Mouse (Mus musculus) kidney, adult 2 months (tissue): Measurements from ENCODE around the gene Rab4a. TPM values are rescaled to one million over a fixed set of nuclear protein-coding genes. Genes with fewer than 3 reads are reported as not detected.

Source experiments
- DNase-seq: peaks from one replicate; pipeline ENCODE4 v3.0.0; 2021
- H3K27ac ChIP-seq: fragments of 200-500 bp; 2 replicates; pipeline ENCODE4 v1.5.1; 2012; ENCODE audit warnings: low read depth, low read length, control low read depth, inconsistent platforms; ENCODE audit not compliant: insufficient read depth
- H3K27me3 ChIP-seq: fragments of 200-500 bp; replicated peaks from 2 replicates; pipeline ENCODE4 v1.6.1; 2012; ENCODE audit warnings: mild to moderate bottlenecking, moderate library complexity, low read length, inconsistent platforms; ENCODE audit not compliant: control insufficient read depth, insufficient read depth
- H3K36me3 ChIP-seq: fragments of 200-500 bp; 2 replicates; pipeline ENCODE4 v1.6.1; 2012; ENCODE audit warnings: mild to moderate bottlenecking, moderate library complexity, low read length, inconsistent platforms; ENCODE audit not compliant: control insufficient read depth, insufficient read depth
- H3K4me1 ChIP-seq: fragments of 200-500 bp; 2 replicates; pipeline ENCODE4 v1.6.1; 2011; ENCODE audit warnings: low read length; ENCODE audit not compliant: control insufficient read depth, insufficient read depth
- H3K4me3 ChIP-seq: fragments of 200-500 bp; 2 replicates; pipeline ENCODE4 v1.5.1; 2011; ENCODE audit warnings: mild to moderate bottlenecking, low read depth, low read length, control low read depth; ENCODE audit not compliant: insufficient read depth
- CTCF ChIP-seq: fragments of 200-500 bp; conservative IDR thresholded peaks from 2 replicates; pipeline ENCODE4 v1.5.1; 2011; ENCODE audit warnings: low read depth, mild to moderate bottlenecking, control low read depth, low read length, moderate library complexity, mixed read lengths; ENCODE audit not compliant: insufficient read depth, insufficient read length
- POLR2A ChIP-seq: fragments of 200-500 bp; IDR thresholded peaks from one replicate; pipeline ENCODE4 v1.6.1; 2011; ENCODE audit warnings: low read depth, low read length, control low read depth
- WGBS: fragments of 180-500 bp; shearing (Covaris S2); methylation state at CpG from one replicate; pipeline ENCODE4 v1.1.7; 2018; 5-methylcytosine and 5-hydroxymethylcytosine counted together
- polyA plus RNA-seq: library from polyadenylated mRNA; depleted of rRNA; stranded (reverse); fragments of >200 nt; gene quantifications from 2 replicates; pipeline ENCODE4 v1.2.3, GENCODE M21; 2012; rRNA removed

Rab4a gene
- 38.8 and 42.7 TPM in 2 replicates for polyA plus RNA-seq

GRCm38 (mm10) chr8:123805718-123806373 is at the start of gene Rab4a:
Gene Rab4a, plus strand, starts transcription at chr8:123805985.
- DNase-seq, result peak; percentile 93
- WGBS, result under 1% methylated on average over 40 of the region's 48 CpGs
- Histone ChIP-seq H3K4me3 (peak within 1 kb of the TSS; percentile 84), H3K27me3 (no peaks in the 10 kb centered on the region), H3K36me3 (no peaks in the 10 kb centered on the region), H3K27ac (peak within 1 kb of the TSS; percentile 72), H3K4me1 (peaks cover 17% of the 10 kb centered on the region)
- TF ChIP-seq CTCF, result no peak
- TF ChIP-seq POLR2A, result peak; percentile 41

GRCm38 (mm10) chr8:123756901-123757300 is 48.9 kb upstream of the Rab4a start:
- Histone ChIP-seq H3K4me3 (no peak overlapping the region), H3K27ac (no peak overlapping the region), H3K27me3 (no peaks in the 10 kb centered on the region), H3K4me1 (no peaks in the 10 kb centered on the region), H3K36me3 (no peaks in the 10 kb centered on the region)
- WGBS, result 66% methylated on average over 8 of the region's 8 CpGs
- DNase-seq, result no peak
- TF ChIP-seq POLR2A (no peak), CTCF (no peak)

GRCm38 (mm10) chr8:123758935-123759334 is 46.9 kb upstream of the Rab4a start:
- Histone ChIP-seq H3K36me3 (no peaks in the 10 kb centered on the region), H3K4me3 (no peak overlapping the region), H3K4me1 (no peaks in the 10 kb centered on the region), H3K27me3 (no peaks in the 10 kb centered on the region), H3K27ac (no peak overlapping the region)
- WGBS, result 92% methylated on average over 1 of the region's 1 CpGs
- no peak for DNase-seq
- no peak for TF ChIP-seq CTCF
- no peak for TF ChIP-seq POLR2A

DNA sequence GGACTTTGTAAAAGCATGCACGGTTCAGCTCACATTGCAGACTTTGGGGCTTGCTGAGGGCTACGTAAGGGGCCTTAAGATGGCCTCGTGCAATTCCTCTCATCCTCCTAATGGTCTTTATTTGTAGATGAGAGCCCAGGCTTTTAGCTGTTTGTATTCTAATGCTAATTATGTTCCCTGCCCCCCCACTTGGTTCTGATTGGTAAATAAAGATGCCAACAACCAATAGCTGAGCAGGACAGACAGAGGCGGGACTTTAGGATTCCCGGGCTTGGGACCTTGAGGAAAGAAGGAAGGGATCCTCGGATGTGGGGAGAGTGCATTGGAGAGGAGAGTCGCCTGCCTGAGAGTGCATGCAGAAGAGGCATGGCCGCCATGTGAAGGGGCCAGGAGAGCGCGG is 45.9 kb upstream of the Rab4a start:
- Histone ChIP-seq H3K4me1 (no peaks in the 10 kb centered on the region), H3K27ac (no peak overlapping the region), H3K36me3 (no peaks in the 10 kb centered on the region), H3K27me3 (no peaks in the 10 kb centered on the region), H3K4me3 (no peak overlapping the region)
- TF ChIP-seq CTCF, result no peak
- no peak for TF ChIP-seq POLR2A
- 42% methylated on average over 10 of the region's 10 CpGs for WGBS
- no peak for DNase-seq

DNA sequence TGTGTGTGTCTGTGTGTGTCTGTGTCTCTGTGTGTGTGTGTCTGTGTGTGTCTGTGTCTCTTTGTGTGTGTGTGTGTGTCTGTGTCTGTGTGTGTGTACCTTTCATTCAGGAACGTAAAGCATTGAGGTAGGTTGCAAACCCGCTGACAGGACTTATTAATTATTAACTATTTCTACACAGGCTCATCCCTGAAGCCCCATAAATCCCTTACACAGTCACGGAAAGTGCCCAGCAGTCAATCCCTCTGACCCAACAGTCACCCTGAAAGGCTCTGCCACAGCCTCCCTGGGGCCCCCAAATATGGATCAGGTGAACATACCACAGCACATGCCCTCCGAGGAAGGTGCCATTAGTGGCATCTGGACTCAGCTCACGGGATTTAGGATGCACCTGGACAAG is 45.2 kb upstream of the Rab4a start:
- 42% methylated on average over 5 of the region's 5 CpGs for WGBS
- no peaks in the 10 kb centered on the region for H3K36me3 ChIP-seq
- H3K27me3 ChIP-seq, result no peaks in the 10 kb centered on the region
- TF ChIP-seq POLR2A (no peak), CTCF (no peak)
- H3K4me3 ChIP-seq, result no peak overlapping the region
- no peak overlapping the region for H3K27ac ChIP-seq
- DNase-seq, result no peak
- H3K4me1 ChIP-seq, result no peaks in the 10 kb centered on the region

- Histone ChIP-seq H3K4me3 (no peak overlapping the region), H3K27ac (no peak overlapping the region), H3K4me1 (no peaks in the 10 kb centered on the region), H3K36me3 (no peaks in the 10 kb centered on the region), H3K27me3 (no peaks in the 10 kb centered on the region)
- TF ChIP-seq POLR2A, result no peak
- no peak for TF ChIP-seq CTCF
- 50% methylated on average over 12 of the region's 12 CpGs for WGBS
- peak; percentile 57 for DNase-seq
Observed at GRCm38 (mm10) chr8:123761266-123761882, 44.4 kb upstream of the Rab4a start.

DNA sequence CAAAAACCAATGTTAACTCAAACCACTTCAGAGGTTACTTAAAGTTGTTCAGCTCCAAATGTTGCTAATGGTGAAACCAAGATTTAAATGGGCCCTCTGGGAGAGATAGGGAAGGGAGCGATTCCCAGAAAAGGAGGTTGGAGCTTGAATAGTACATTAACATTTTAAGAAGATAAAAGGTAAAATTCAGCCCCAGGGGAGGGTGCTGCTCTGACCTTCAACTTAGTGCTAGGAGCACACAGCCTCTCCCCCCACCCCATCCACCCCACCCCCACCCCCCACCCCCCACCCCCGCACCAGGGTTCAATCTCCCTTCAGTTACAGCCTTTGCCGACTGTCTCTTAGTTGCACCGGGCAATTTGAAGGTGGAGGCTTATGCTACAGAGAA is 43.9 kb upstream of the Rab4a start:
- Histone ChIP-seq H3K27me3 (no peaks in the 10 kb centered on the region), H3K4me1 (no peaks in the 10 kb centered on the region), H3K36me3 (no peaks in the 10 kb centered on the region), H3K27ac (no peak overlapping the region), H3K4me3 (no peak overlapping the region)
- no peak for DNase-seq
- TF ChIP-seq CTCF, result no peak
- no peak for TF ChIP-seq POLR2A
- 40% methylated on average over 4 of the region's 4 CpGs for WGBS
